Mouse (Mus musculus): ENCODE measurements around the gene Hhipl1.

The Hhipl1 gene

DNA sequence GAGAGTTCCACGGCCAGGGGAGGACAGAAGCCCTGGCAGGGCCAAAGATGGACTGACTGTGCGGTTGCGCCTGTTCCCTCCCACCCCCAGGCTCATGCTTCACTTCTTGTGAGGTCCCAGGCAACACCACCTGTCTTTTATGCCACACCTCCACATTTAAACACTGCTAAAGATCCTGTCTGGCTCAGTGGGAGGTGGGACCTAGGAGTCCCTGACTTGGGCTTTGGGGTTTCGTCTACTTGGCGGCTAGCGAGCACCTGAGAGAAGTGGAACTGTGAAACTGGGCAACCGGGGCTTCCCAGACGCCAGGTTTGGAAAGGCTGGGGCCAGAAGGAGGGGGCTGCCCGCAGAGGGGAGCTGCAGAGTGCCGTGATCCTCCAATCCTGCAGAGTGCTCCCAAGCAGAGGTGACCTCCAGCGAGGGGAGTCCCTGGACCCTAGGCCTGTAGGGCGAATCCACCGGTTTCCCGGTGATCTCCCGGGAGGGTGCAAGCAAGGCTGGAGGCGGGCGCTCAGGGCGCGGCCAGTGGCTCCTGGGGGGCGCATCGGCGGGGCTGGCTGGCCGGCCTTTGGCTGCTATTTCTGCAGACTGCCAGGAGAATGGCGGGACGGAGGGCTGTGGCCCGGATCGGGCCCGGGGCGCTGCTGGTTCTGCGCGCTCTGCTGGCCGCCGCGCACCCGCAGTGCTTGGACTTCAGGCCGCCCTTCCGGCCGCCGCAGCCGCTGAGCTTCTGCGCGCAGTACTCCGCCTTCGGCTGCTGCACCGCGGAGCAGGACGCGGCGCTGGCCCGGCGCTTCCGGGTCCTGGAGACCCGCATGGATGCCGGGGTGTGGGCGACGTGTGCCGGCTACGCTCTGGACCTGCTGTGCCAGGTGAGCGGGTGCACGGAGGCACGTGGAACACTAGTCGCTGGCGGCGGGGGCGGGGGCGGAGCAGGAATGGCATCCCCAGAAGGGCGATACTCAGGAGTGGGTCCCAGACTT is at the start of gene Hhipl1:
Hhipl1 (plus strand) TSS at position 459 of the 983 bp plus-strand sequence.
- DNase-seq, result peak; percentile 68

DNA sequence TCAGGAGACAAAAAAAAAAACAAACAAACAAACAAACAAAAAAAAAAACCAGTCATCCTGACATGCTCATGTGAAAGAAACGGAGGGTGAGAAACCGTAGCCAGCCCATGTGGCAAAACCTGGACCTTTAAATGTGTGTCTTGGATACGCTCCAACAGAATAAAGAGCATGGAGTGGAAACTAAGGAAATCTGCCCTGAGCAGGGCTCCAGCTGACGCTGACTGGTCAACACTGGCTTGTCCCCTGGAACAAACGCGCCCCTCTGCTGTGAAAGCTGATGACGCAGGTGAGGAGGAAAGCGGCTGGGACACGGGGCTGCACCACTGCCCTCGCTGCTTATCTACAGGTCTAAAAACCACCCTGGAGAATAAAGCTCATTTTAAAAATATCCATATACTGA is 49.3 kb upstream of the Hhipl1 start:
- peak; percentile 58 for DNase-seq

DNA sequence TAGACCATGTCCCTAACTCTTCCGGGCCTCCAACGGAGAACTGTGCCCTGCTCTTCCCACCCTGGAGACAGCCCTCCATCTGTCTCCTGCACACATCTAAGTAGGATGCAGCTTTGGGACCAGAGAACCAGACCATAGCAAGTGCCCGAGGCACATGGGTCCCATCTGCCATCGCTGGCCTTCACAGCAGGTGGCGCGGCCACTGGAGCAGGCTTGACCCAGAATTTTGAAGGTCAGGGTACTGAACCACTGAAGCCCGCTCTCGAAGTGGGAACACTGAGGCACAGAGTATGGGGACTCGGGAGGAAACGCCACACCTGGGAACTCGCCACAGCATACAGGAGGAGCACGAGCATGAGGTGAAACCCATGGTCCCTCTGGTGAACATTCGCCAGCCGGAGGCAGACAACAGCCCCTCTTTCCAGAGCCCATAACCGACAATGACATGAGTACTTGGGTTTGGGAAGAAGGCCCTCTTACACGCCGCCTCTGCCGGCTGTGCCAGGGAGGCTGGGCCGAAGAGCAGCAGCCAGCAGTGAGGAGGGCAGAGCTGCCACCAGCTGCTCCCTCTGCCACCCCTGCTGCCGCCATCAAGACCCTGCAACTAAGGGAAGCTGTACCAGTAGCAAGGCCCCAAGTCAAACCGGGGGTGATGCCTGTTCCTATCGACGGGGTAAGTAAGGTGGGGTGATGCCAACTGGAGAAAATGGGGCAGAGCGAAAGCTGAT is 46.6 kb upstream of the Hhipl1 start:
- no peak for DNase-seq

GRCm38 (mm10) chr12:108260950-108261349 is 45.1 kb upstream of the Hhipl1 start:
- DNase-seq, result no peak

- DNase-seq, result no peak
Observed at GRCm38 (mm10) chr12:108264918-108265317, 41.2 kb upstream of the Hhipl1 start.

DNA sequence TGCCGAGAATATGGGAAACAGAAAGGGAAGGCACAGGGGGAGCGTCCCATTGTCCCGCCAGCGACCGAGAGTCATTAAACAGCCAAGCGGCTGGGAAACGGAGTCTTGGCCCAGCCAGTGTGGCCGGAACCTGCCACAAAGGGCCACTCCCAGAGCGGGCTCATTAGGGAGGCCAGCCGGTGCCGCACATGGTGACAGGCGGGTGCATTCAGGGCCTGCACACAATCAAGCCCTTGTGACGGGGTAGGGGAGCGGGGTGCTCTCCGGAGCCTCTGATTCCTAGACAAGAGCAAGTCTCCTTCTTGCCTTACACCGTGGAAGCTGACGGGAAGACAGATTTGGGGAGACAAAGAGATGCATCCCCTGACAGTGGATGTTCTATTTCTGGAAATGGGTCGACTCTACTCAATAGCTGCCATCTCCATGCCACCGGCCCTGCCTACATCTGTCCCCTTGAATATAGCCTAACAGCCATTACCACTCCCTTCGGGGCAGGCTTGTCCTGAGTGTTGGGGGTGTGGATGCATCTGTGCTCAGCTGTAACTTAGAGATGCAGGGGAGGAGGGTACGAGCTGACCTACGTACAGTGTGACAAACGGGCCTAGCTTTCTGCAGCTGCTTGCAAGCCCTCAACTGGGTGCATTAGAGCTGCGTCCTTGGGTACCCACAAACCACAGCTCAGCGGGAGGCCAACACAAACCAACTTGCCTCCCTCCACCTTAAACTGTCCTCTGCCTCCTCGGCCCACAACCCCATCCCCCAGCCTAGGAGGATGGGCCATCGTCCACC is 40.0 kb upstream of the Hhipl1 start:
- peak; percentile 50 for DNase-seq

DNA sequence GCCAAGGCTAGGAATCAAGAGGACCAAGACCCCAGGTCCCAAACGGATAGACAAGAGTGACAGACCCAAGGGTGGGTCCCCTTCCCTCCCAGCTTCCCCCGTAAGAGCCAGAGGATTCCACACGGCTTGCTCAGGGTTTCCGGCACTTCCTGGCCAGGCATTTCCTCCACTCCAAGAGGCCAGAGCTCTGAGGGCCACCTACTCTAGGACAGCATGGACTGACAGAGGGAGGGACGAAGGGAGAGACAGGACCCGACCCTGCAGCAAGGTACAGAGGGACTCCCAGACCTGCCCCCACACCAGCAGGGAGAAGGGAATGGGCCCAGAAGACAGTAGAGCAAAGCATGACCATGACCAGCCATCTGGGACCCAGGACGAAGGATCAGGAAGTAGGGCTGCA is 38.4 kb upstream of the Hhipl1 start:
- DNase-seq, result no peak

- no peak for DNase-seq
Observed at GRCm38 (mm10) chr12:108268970-108269369, 37.1 kb upstream of the Hhipl1 start.

GRCm38 (mm10) chr12:108269699-108270098 is 36.4 kb upstream of the Hhipl1 start:
- no peak for DNase-seq

- DNase-seq, result peak; percentile 56
Observed at GRCm38 (mm10) chr12:108270240-108270919, 35.7 kb upstream of the Hhipl1 start.

DNA sequence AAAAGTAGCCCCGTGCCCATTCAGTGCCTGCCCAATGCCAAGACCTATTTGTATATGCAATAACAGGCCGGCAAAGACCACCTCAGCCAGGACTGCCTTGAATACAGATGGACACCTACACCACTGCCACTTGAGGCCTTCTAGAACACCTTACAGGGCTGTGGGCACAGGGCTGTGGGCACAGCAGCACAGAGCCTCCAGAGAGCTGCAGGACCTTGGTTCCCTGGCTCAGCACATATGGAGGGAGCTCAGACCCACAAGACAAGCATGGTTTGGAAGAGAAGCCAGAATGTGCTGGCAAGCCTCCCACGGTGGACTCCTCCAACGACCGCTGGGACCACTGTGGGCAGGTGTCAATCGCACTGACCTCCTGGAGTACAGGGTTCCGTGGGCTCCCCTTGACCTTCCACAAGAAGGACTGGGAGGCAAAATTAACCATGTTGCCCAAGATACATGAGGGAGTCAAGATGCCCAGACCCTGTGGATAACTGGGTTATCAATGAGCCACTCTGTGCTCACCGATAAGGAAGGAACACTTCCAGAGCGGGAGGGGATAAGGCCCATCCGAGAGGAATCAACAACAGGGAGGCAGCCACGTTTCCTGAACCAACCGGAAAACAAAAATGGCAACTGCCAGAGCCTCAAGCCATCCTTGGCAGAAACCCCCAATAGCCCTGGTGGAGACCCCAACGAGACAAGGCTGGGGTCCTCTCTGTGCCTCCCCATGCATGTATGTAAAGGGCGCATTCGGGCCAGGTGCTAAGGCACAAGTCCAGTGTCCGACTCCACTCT is 34.5 kb upstream of the Hhipl1 start:
- no peak for DNase-seq

- DNase-seq, result no peak
Observed at GRCm38 (mm10) chr12:108272143-108272635, 33.9 kb upstream of the Hhipl1 start.

- no peak for DNase-seq
Observed at GRCm38 (mm10) chr12:108273466-108274312, 32.4 kb upstream of the Hhipl1 start.

- DNase-seq, result no peak
Observed at GRCm38 (mm10) chr12:108274313-108274595, 31.8 kb upstream of the Hhipl1 start.

GRCm38 (mm10) chr12:108274661-108275507 is 31.2 kb upstream of the Hhipl1 start, which contains the start of gene Ccdc85c:
Gene Ccdc85c, minus strand, starts transcription at chr12:108275425.
- peak; percentile 53 for DNase-seq

DNA sequence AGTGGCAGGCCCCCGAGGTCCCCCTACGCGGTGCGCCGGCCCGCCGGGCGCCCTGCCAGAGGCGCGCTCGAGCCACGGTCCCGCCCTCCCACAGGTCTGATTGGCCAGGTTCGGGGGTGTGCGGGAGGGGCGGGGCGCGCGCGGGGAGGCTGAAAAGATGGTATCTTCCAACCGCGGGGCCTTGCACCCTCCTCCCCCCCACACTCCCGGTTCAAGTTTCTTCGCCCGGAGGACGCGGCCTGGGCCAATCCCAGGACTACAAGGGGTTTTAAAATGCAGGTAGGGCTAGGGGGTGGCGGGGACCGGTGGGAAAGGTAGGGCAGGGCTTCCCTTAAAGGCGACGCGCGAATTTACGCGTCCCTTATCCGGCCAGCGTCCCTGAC is 30.6 kb upstream of the Hhipl1 start:
- peak; percentile 99 for DNase-seq

DNA sequence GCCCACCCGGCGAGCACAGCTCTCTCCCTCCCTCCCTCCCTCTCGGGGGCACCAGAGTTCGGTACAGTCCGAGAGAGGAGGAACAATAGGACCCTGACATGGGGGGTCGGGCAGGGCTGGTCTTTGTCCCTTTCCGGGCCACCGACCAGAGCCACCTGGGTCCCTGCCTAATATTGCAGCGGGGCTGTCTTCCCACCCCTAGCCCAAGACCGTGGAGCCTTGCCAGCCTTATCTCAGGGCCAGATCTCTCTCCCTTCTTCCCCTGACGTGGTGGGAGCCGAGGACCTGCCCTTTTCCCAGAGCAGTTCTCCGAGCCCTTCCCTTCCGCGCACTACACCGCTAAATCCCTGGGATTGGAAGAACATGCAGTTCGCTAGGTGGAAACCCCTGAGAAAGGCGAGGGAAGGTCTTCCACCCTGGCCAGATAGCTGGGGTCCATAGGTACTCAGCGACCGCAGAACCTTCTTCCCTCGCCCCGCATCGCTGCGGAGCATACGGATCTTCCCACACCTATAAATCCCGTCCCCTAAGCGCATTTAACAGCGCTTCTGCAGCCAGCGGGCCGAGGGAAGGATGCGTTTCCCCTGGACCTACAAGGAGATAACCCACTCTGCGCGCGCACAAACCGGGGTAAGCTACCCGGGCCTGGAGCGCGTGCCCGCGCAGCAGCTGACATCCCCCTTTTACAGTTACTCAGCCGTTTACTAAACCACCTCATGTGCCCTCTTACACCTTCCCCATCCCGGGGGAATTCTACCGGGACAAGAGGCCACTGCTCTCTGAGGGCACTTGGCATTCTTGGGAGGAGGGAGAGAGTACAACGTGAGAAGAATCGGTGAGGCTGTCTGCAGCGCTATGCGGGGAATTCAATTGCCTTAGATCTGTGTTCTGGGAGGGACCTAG is 29.9 kb upstream of the Hhipl1 start:
- peak; percentile 65 for DNase-seq

- no peak for DNase-seq
Observed at GRCm38 (mm10) chr12:108277341-108277841, 28.7 kb upstream of the Hhipl1 start.

All from kidney, postnatal 14 days (tissue).